Mouse (Mus musculus): ENCODE data around the gene P3h3. TPM values are rescaled to one million over a fixed set of nuclear protein-coding genes. Genes with fewer than 3 reads are reported as not detected.
A peak's percentile ranks its signal among the peaks of the same experiment; 100 is the strongest.

The P3h3 gene
- polyA plus RNA-seq, 1 experiment: 9.3 TPM

DNA sequence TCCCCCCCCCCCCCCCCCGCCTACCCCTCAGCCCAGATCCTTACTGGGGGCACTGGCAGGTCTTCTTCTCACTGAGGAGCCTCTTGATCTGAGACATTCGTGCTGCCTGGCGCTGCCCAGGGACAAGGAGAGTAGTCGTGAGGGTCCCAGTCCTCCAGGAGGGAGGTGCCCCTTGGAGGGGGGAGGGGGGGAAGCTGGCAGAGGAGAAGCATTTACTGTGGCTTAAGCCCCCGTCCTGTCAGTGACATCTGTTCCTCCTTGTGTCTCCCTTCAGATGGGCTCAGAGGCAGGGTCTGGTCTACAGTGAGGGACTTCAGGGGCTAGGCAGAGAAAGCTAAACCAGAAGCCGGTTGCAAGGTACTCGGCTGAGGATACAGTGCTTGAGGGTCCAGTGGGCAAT is 9.0 kb upstream of the P3h3 start:
- Histone ChIP-seq H3K4me3 (ENCODE audit: extremely low read depth, insufficient read depth, insufficient read length) (no peak overlapping the region), H3K4me1 (ENCODE audit: control insufficient read depth, insufficient read depth, insufficient read length) (peaks cover 5% of the 10 kb centered on the region; the same call in 1 of the 2 replicates), H3K27ac (ENCODE audit: insufficient read depth, low read length) (no peak overlapping the region), H3K36me3 (ENCODE audit: control insufficient read depth, insufficient read depth, low read length) (no peaks in the 10 kb centered on the region), H3K27me3 (ENCODE audit: control insufficient read depth, insufficient read depth, low read length) (peaks cover 9% of the 10 kb centered on the region)
- WGBS: 83% methylated on average over 7 of the region's 7 CpGs
- DNase-seq (ENCODE audit: low read depth in 1 of 2, low spot score in 2 of 2): no peak
- no peak for TF ChIP-seq POLR2A (IDR thresholded peaks at IDR 0.05; ENCODE audit: low read depth, low read length)
- TF ChIP-seq CTCF (IDR thresholded peaks at IDR 0.05; ENCODE audit: extremely low read depth, insufficient read depth, insufficient read length, insufficient replicate concordance): no peak

GRCm38 (mm10) chr6:124865766-124866362 is 8.3 kb upstream of the P3h3 start:
- Histone ChIP-seq H3K36me3 (ENCODE audit: control insufficient read depth, insufficient read depth, low read length) (no peaks in the 10 kb centered on the region), H3K4me3 (ENCODE audit: extremely low read depth, insufficient read depth, insufficient read length) (no peak overlapping the region), H3K4me1 (ENCODE audit: control insufficient read depth, insufficient read depth, insufficient read length) (peaks cover 5% of the 10 kb centered on the region; the same call in 1 of the 2 replicates), H3K27ac (ENCODE audit: insufficient read depth, low read length) (no peak overlapping the region), H3K27me3 (ENCODE audit: control insufficient read depth, insufficient read depth, low read length) (peaks cover 9% of the 10 kb centered on the region)
- WGBS: 90% methylated on average over 18 of the region's 18 CpGs
- no peak for DNase-seq (ENCODE audit: low read depth in 1 of 2, low spot score in 2 of 2)
- no peak for TF ChIP-seq CTCF (IDR thresholded peaks at IDR 0.05; ENCODE audit: extremely low read depth, insufficient read depth, insufficient read length, insufficient replicate concordance)
- no peak for TF ChIP-seq POLR2A (IDR thresholded peaks at IDR 0.05; ENCODE audit: low read depth, low read length)

- Histone ChIP-seq H3K4me3 (ENCODE audit: extremely low read depth, insufficient read depth, insufficient read length) (peak within 1 kb of the TSS; percentile 52), H3K4me1 (ENCODE audit: control insufficient read depth, insufficient read depth, insufficient read length) (peaks cover 5% of the 10 kb centered on the region; the same call in 1 of the 2 replicates), H3K27me3 (ENCODE audit: control insufficient read depth, insufficient read depth, low read length) (peaks cover 12% of the 10 kb centered on the region), H3K36me3 (ENCODE audit: control insufficient read depth, insufficient read depth, low read length) (no peaks in the 10 kb centered on the region), H3K27ac (ENCODE audit: insufficient read depth, low read length) (no peak within 1 kb of the TSS)
- DNase-seq (ENCODE audit: low read depth in 1 of 2, low spot score in 2 of 2): peak in 1 of 2 experiments; percentile 28
- WGBS: 2% methylated on average over 38 of the region's 43 CpGs
- TF ChIP-seq CTCF (IDR thresholded peaks at IDR 0.05; ENCODE audit: extremely low read depth, insufficient read depth, insufficient read length, insufficient replicate concordance): no peak
- TF ChIP-seq POLR2A (IDR thresholded peaks at IDR 0.05; ENCODE audit: low read depth, low read length): no peak
These were observed 6.2 kb upstream of the P3h3 start, which contains the start of gene Gpr162 for GRCm38 (mm10) chr6:124863658-124864298. TSS of gene Gpr162 (minus strand) at chr6:124863983.

GRCm38 (mm10) chr6:124863125-124863657 is 5.6 kb upstream of the P3h3 start:
- Histone ChIP-seq H3K4me3 (ENCODE audit: extremely low read depth, insufficient read depth, insufficient read length) (peak overlapping the region; percentile 52), H3K27me3 (ENCODE audit: control insufficient read depth, insufficient read depth, low read length) (peaks cover 12% of the 10 kb centered on the region)
- TF ChIP-seq POLR2A (IDR thresholded peaks at IDR 0.05; ENCODE audit: low read depth, low read length) (no peak), CTCF (IDR thresholded peaks at IDR 0.05; ENCODE audit: extremely low read depth, insufficient read depth, insufficient read length, insufficient replicate concordance) (no peak)

GRCm38 (mm10) chr6:124862406-124863124 is 5.0 kb upstream of the P3h3 start:
- H3K4me1 ChIP-seq (ENCODE audit: control insufficient read depth, insufficient read depth, insufficient read length): peaks cover 5% of the 10 kb centered on the region; the same call in 1 of the 2 replicates

More at GRCm38 (mm10) chr6:124863125-124863657, 5.6 kb upstream of the P3h3 start:
- peaks cover 5% of the 10 kb centered on the region; the same call in 1 of the 2 replicates for H3K4me1 ChIP-seq (ENCODE audit: control insufficient read depth, insufficient read depth, insufficient read length)
- 3% methylated on average over 8 of the region's 16 CpGs for WGBS
- no peak for DNase-seq (ENCODE audit: low read depth in 1 of 2, low spot score in 2 of 2)
- no peak overlapping the region for H3K27ac ChIP-seq (ENCODE audit: insufficient read depth, low read length)
- no peaks in the 10 kb centered on the region for H3K36me3 ChIP-seq (ENCODE audit: control insufficient read depth, insufficient read depth, low read length)

DNA sequence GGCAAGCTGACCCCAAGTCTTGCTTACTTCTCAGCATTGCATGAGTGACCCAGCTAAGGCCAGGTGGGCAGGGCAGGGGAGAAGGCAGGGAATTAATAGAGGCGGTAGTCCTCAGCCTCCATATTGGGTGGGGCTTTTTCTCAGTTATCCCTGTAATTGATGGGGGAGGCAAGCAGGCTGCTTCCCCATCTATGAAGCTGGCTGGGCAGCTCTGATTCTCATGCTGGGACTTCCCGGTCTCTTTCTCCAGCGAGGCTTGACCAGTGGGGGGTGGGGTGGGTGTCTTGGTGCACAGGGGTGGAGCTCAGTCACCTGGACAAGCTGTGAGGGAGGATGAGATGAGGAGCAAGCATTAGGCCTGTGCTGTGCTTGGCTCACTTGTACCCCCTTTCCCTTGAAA is 4.2 kb upstream of the P3h3 start:
- DNase-seq (ENCODE audit: low read depth in 1 of 2, low spot score in 2 of 2): no peak
- H3K36me3 ChIP-seq (ENCODE audit: control insufficient read depth, insufficient read depth, low read length): no peaks in the 10 kb centered on the region
- peaks cover 6% of the 10 kb centered on the region for H3K4me1 ChIP-seq (ENCODE audit: control insufficient read depth, insufficient read depth, insufficient read length)
- TF ChIP-seq CTCF (IDR thresholded peaks at IDR 0.05; ENCODE audit: extremely low read depth, insufficient read depth, insufficient read length, insufficient replicate concordance) (no peak), POLR2A (IDR thresholded peaks at IDR 0.05; ENCODE audit: low read depth, low read length) (no peak)
- no peak overlapping the region for H3K4me3 ChIP-seq (ENCODE audit: extremely low read depth, insufficient read depth, insufficient read length)
- 84% methylated on average over 3 of the region's 3 CpGs for WGBS
- peaks cover 21% of the 10 kb centered on the region for H3K27me3 ChIP-seq (ENCODE audit: control insufficient read depth, insufficient read depth, low read length)
- H3K27ac ChIP-seq (ENCODE audit: insufficient read depth, low read length): no peak overlapping the region

More at GRCm38 (mm10) chr6:124862406-124863124, 5.0 kb upstream of the P3h3 start:
- Histone ChIP-seq H3K36me3 (ENCODE audit: control insufficient read depth, insufficient read depth, low read length) (no peaks in the 10 kb centered on the region), H3K27ac (ENCODE audit: insufficient read depth, low read length) (no peak overlapping the region), H3K27me3 (ENCODE audit: control insufficient read depth, insufficient read depth, low read length) (peaks cover 15% of the 10 kb centered on the region), H3K4me3 (ENCODE audit: extremely low read depth, insufficient read depth, insufficient read length) (no peak overlapping the region)
- TF ChIP-seq CTCF (IDR thresholded peaks at IDR 0.05; ENCODE audit: extremely low read depth, insufficient read depth, insufficient read length, insufficient replicate concordance): no peak
- TF ChIP-seq POLR2A (IDR thresholded peaks at IDR 0.05; ENCODE audit: low read depth, low read length): no peak
- WGBS: 18% methylated on average over 8 of the region's 8 CpGs
- DNase-seq (ENCODE audit: low read depth in 1 of 2, low spot score in 2 of 2): no peak
